Mouse (Mus musculus) adipocyte (in vitro differentiated cells): ENCODE measurements around the gene Gm21704.
"Not testable (repeated sequence)": the region's sequence is repeated elsewhere in the genome, so short reads cannot be mapped to it uniquely, and the experiment has no call there.

Experiments
- DNase-seq: peaks from one replicate; pipeline ENCODE4 v3.0.0-alpha.2; 2016; ENCODE audit warnings: low spot score

Gm21704 gene

DNA sequence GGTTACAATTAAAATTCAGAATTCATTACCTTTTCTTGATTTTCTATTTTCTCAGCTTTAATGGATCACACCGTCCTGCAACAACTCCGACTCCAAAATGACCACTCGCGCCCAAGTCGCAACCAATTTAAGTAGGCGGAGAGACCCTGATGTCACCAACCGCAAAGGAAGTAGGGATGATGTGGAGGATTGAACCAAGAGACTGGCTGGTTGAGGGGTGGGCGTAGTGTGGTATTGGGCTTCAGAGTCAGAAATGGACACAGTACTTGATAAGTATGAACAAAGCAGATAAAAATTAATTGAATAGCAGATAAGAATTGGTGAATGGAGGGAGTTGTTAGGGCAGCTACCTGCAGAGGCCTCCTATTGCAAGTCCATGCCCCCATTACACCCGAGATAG, at the start of gene Gm21704, which contains the start of gene Gm21708:
Gene Gm21704, minus strand, starts transcription at position 101 of the 400 bp plus-strand sequence.
Gene Gm21708, minus strand, starts transcription at position 101 of the 400 bp plus-strand sequence.
- not testable (repeated sequence) for DNase-seq

DNA sequence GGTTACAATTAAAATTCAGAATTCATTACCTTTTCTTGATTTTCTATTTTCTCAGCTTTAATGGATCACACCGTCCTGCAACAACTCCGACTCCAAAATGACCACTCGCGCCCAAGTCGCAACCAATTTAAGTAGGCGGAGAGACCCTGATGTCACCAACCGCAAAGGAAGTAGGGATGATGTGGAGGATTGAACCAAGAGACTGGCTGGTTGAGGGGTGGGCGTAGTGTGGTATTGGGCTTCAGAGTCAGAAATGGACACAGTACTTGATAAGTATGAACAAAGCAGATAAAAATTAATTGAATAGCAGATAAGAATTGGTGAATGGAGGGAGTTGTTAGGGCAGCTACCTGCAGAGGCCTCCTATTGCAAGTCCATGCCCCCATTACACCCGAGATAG, 64.7 kb downstream of the Gm21704 start, which contains the start of gene Gm21693:
Gene Gm21693, minus strand, starts transcription at position 101 of the 400 bp plus-strand sequence.
- not testable (repeated sequence) for DNase-seq

DNA sequence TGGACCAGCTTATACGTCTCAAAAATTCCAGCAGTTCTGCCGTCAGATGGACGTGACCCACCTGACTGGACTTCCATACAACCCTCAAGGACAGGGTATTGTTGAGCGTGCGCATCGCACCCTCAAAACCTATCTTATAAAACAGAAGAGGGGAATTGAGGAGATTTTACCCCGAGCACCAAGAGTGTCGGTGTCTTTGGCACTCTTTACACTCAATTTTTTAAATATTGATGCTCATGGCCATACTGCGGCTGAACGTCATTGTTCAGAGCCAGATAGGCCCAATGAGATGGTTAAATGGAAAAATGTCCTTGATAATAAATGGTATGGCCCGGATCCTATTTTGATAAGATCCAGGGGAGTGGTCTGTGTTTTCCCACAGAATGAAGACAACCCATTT, 69.3 kb downstream of the Gm21704 start:
- not testable (repeated sequence) for DNase-seq
